Mouse (Mus musculus) heart, postnatal 14 days (tissue): Measurements from ENCODE around the gene Trmt1. TPM values are rescaled to one million over a fixed set of nuclear protein-coding genes. Genes with fewer than 3 reads are reported as not detected.
A peak's percentile ranks its signal among the peaks of the same experiment; 100 is the strongest.

Experiments used
- DNase-seq, 2 experiments: peaks; one replicate each; pipeline ENCODE4 v3.0.0; 2021 to 2022
- intact Hi-C: fragments of 180-260 bp; cut with DNase I; formaldehyde crosslinking; loops from one replicate; pipeline ENCODE4 v1.15.1; 2025
- total RNA-seq, 2 experiments: library from RNA; stranded (reverse); gene quantifications; 2 replicates each; pipeline ENCODE4 v1.2.3; 2021

The Trmt1 gene
- total RNA-seq, 2 experiments from 2014 or later = 32.5 to 35.2 TPM

DNA sequence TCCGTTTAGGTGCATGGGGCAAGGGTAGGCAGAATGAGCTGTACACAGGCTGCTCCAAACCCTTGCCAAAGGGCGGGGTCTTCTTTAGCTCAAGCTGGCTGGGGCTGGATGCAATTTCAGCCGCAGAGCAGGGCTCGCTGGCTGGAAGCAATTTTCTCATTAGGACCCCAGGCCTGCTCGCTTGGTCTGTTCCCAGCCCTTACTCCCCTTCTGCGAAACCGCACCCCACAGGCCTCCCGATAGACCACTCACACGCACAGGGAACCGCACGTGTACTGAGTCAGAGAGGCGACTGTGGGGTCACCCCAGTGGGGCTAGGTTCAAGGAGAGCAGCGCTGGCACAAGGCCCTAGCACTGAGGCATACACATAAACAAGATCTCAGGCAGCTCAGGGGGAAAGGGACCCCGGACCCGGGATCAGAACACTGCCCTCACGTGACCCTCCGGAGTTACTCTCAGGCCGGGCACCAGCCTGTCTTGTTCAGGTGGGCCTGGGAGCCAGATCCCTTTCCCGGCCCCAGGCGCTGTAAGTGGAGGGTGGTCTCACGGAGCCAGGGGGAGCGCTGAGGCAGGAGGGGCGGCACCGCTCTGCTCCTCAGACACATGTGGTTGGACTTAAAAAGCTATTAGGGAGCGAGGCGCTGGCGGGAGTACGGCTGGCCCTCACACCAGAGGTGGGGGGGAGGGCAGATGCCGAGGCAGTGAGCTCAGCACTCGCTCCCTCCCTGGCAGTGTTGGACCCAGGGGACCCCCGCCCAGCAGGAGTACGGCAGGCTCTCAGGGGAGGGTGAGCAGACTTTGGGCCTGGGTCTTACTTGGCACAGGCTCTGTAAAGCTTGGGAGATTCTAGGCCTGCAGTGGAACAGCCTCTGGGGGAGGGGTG is 56.3 kb downstream of the Trmt1 start:
- intact Hi-C loops = no loop called here
- DNase-seq = peak; percentile 72 to 77

DNA sequence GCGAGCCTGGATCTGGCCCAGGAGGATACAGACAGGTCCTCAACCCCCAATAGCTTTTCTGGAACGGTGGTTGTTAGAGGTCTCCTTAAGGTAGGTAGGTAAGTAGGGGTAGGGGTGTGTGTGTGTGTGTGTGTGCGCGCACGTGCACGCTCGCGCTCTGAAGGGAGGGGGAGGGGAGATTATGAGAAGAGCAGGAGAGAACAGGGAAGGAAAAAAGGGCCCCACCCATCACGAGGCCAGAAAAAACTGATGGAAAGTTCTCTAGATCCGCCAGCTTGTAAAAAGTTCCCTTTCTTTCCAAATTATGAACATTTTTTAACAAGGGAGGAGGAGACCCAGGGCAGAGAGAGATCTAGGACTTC is 56.9 kb downstream of the Trmt1 start:
- no peak for DNase-seq
- intact Hi-C loops = no loop called here

DNA sequence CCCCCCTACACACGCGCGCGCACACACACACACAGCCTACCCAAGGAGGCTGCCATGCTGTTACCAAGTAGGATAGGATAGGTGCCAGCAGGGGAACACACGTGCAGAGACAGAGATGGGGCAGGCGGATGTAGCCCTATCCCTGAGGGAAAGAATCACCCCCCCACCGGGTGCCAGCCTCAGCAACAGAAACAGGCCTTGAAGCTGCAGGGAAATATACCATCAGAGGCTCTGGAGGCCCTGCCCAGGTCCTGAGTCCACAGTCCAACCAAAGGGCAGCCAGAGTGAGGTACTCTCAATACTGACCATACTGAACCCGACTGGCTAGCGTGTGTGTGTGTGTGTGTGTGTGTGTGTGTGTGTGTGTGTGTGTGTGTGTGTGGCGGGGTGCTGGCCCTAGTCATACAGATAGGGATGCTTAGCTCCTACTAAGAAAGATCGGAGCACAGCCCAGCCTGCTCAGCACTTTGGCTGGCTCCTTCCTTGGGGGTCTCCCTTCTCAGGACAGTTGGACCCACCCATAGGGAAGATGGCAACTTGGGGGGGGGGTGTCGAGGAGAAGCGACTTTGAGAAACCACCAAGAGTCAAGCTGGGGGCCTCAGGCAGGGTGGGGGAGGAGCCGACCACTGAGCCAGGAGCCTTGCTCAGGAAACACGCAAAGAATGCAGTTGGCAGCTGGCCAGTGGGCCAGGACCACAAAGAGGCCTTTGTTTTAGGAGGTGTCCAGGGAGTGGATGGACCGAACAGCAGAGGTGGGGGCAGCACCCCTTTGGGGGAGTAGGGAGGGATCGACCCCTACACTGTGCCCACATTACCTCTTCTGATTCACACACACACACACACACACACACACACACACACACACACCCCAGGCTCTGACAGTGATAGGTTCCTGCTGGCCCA is 57.7 kb downstream of the Trmt1 start:
- DNase-seq = peak; percentile 86 to 89
- intact Hi-C loops = no loop called here

DNA sequence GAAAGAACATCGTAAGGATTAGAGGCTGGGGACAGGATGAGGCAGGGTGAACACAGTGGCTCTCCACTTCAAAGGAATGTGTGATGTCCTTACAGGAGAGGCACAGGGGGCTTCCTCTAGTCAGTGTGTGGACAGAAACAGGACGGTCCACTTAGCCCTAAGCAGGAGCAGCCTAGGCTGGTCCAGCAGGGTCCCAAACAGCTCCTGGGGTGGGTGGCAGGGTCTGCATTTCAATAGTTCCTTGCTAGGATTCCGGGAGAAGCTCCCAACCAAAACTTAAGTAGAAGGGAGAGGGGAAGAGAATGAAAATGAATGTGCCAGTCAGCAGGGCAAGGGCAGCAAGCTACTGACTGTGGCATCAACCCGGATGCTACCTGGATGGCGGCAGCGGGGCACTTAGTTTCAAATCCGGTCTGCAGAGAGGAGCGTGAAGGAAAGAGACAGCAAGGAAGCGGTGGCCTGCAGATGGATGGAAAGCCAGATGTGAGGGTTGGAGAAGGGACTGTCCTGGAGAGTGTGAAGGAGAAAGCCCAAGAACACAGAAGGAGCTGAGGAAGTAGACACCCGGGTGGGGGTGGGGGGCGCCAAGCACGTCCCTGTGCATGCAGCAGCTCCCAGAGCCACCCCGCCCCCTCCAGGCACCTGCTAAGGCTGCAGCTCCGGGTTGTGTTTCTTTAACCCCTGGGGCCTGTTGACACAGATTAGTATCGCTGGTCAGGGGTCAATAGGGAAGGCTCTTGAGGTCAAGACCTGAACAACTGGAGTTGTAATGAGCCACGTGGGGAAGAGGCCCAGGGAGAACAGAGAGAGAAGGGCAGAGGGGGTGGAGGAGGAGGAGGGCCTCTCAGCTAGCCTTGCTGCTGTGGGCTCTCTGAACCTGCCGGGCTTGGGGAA is 59.2 kb downstream of the Trmt1 start:
- intact Hi-C loops = no loop called here
- no peak for DNase-seq

Other genes with a start within 250 kb of the Trmt1 start
- gene Ier2, start 23.5 kb upstream of the Trmt1 start, total RNA-seq = 10 to 100 TPM; 26.2 to 29.4 TPM
- gene Nacc1, start 1.6 kb downstream of the Trmt1 start, total RNA-seq = 10 to 100 TPM; 35.6 to 40.5 TPM
- 1 to 10 TPM; 5.8 to 6.7 TPM for gene Lyl1, start 15.2 kb downstream of the Trmt1 start, total RNA-seq
- under 1 TPM; 0.54 to 0.69 TPM for gene G430095P16Rik, start 36.7 kb downstream of the Trmt1 start, total RNA-seq
- 100 to 1,000 TPM; 276 to 280 TPM for gene Nfix, start 114.0 kb downstream of the Trmt1 start, total RNA-seq
- 1 to 10 TPM; 6.1 to 6.4 TPM for gene Dand5, start 136.5 kb downstream of the Trmt1 start, total RNA-seq
- 10 to 100 TPM; 23.0 to 25.0 TPM for gene Gadd45gip1, start 145.2 kb downstream of the Trmt1 start, total RNA-seq
- 10 to 100 TPM; 78.9 to 79.9 TPM for gene Rad23a, start 154.4 kb downstream of the Trmt1 start, total RNA-seq
- gene Calr, start 160.6 kb downstream of the Trmt1 start, total RNA-seq = 100 to 1,000 TPM; 262 to 331 TPM
- 10 to 100 TPM; 23.7 to 27.8 TPM for gene Farsa, start 170.7 kb downstream of the Trmt1 start, total RNA-seq
- 1 to 10 TPM; 2.2 to 3.7 TPM for gene Syce2, start 185.8 kb downstream of the Trmt1 start, total RNA-seq
- 10 to 100 TPM; 41.4 to 42.0 TPM for gene Gcdh, start 207.6 kb downstream of the Trmt1 start, total RNA-seq
- not detected for gene Klf1, start 215.6 kb downstream of the Trmt1 start, total RNA-seq
- gene Dnase2a, start 222.3 kb downstream of the Trmt1 start, total RNA-seq = 1 to 10 TPM; 5.9 to 7.3 TPM